Mouse (Mus musculus) intestine, embryonic 16.5 days (tissue): ENCODE measurements around the gene Golgb1. TPM values are rescaled to one million over a fixed set of nuclear protein-coding genes. Genes with fewer than 3 reads are reported as not detected.

Experiments
- ATAC-seq: fragments of 200-750 bp; cut with Nextera tagmentation; 2 replicates; pipeline ENCODE4 v1.8.0; 2017; ENCODE audit warnings: moderate TSS enrichment, moderate library complexity
- H3K27ac ChIP-seq: fragments of 300-500 bp; sonication (generic); 2 replicates; pipeline ENCODE4 v1.5.1; 2014; ENCODE audit warnings: mild to moderate bottlenecking, low read length
- H3K27me3 ChIP-seq: fragments of 300-500 bp; sonication (generic); replicated peaks from 2 replicates; pipeline ENCODE4 v1.6.1; 2014; ENCODE audit warnings: low read length, control low read depth, mixed read lengths; ENCODE audit not compliant: control insufficient read depth, insufficient read depth
- H3K36me3 ChIP-seq: fragments of 300-500 bp; sonication (generic); 2 replicates; pipeline ENCODE4 v1.6.1; 2014; ENCODE audit warnings: low read length, control low read depth; ENCODE audit not compliant: control insufficient read depth, insufficient read depth
- H3K4me1 ChIP-seq: fragments of 300-500 bp; sonication (generic); 2 replicates; pipeline ENCODE4 v1.6.1; 2014; ENCODE audit warnings: low read length, control low read depth, mixed read lengths; ENCODE audit not compliant: control insufficient read depth, insufficient read depth
- H3K4me2 ChIP-seq: fragments of 300-500 bp; sonication (generic); 2 replicates; pipeline ENCODE4 v1.6.1; 2014; ENCODE audit warnings: low read depth, low read length, control low read depth
- H3K4me3 ChIP-seq: fragments of 300-500 bp; sonication (generic); 2 replicates; pipeline ENCODE4 v1.5.1; 2014; ENCODE audit warnings: mild to moderate bottlenecking, low read length
- H3K9ac ChIP-seq: fragments of 300-500 bp; sonication (generic); 2 replicates; pipeline ENCODE4 v1.6.1; 2014; ENCODE audit warnings: low read depth, low read length
- H3K9me3 ChIP-seq: fragments of 300-500 bp; sonication (generic); 2 replicates; pipeline ENCODE4 v1.6.1; 2016; ENCODE audit warnings: low read length, control low read depth; ENCODE audit not compliant: control insufficient read depth
- WGBS: fragments of 180-500 bp; shearing (Covaris S2); extraction: QIAGEN DNeasy Blood & Tissue Kit; methylation state at CpG from one replicate; pipeline ENCODE4 v1.1.7; 2014; 5-methylcytosine and 5-hydroxymethylcytosine counted together
- polyA plus RNA-seq: library from polyadenylated mRNA; unstranded; fragments of >200 nt; fragmentation: Nextera tagmentation; extraction: Ambion mirVana; gene quantifications from 2 replicates; pipeline ENCODE4 v1.2.1, GENCODE M21; 2015

Golgb1 gene
- polyA plus RNA-seq, 1 experiment from 2014 or later = 91.0 TPM

DNA sequence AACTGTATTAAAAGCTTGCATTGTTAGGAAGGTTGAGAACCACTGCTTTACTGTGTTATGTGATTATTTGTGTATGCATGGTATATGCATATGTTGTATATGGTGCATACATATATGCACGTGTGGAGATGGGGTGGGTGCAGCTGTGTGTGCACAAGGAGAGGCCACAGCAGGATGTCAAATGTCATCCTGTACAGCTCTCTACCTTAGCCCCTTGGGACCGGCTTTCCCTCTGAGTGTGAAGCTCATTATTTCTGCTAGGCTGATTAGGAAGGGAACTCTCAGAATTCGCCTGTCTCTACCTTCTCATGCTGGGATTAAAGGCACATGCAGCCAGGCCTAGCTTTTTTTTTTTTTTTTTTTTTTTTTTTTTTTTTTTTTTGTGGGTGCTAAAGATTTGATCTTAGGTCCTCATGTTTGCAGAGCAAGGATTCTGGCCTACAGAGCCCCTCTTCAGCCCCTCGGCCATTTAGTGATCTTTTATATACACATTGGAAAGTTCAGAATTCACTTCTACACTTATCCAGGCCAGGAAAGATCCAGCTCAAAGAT lies 72.8 kb downstream of the Golgb1 start:
- H3K36me3 ChIP-seq = no peaks in the 10 kb centered on the region
- no peak overlapping the region for H3K27ac ChIP-seq
- no peak overlapping the region for H3K9ac ChIP-seq
- H3K9me3 ChIP-seq = no peaks in the 10 kb centered on the region
- no peak for ATAC-seq
- H3K4me3 ChIP-seq = no peak overlapping the region
- 64% methylated on average over 4 of the region's 4 CpGs for WGBS
- no peaks in the 10 kb centered on the region for H3K27me3 ChIP-seq
- H3K4me1 ChIP-seq = no peaks in the 10 kb centered on the region
- H3K4me2 ChIP-seq = no peak overlapping the region

DNA sequence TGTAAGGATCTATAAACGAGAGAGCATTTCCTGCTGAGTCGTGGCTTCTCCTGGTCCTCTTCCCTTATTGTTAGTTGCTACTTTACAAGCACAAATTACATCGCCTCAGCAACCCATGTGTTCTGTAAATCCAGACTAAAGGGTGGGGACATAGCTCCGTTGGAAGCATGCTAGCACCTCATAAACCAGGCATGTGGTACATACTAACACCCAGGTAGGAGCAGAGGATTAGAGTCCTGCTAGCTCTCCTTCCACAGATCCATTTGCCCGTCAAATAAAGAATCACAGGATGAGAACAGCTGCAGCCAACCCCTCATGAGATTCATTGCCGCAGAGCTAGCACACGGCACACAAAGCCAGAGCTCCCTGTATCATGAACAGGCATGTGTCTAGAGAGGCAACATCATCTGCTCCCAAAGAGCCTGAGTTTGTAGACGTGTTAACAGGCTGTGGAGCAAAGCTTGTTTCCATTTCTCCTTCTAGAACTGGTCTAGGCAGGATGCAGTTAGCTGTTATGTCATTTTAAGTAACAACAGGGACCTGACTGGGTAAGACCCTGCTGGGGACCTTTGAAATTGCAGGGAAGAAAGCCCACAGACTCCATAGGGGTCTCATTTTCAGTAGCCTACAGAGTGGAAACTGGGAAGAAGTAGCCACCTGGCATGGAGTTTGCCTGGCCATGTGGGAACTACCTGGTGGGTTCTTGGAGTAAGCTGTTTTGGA lies 74.8 kb downstream of the Golgb1 start:
- Histone ChIP-seq H3K4me2 (no peak overlapping the region), H3K4me1 (no peaks in the 10 kb centered on the region), H3K27ac (no peak overlapping the region), H3K36me3 (no peaks in the 10 kb centered on the region), H3K27me3 (no peaks in the 10 kb centered on the region), H3K4me3 (no peak overlapping the region), H3K9me3 (no peaks in the 10 kb centered on the region), H3K9ac (no peak overlapping the region)
- ATAC-seq = no peak
- 49% methylated on average over 8 of the region's 8 CpGs for WGBS

DNA sequence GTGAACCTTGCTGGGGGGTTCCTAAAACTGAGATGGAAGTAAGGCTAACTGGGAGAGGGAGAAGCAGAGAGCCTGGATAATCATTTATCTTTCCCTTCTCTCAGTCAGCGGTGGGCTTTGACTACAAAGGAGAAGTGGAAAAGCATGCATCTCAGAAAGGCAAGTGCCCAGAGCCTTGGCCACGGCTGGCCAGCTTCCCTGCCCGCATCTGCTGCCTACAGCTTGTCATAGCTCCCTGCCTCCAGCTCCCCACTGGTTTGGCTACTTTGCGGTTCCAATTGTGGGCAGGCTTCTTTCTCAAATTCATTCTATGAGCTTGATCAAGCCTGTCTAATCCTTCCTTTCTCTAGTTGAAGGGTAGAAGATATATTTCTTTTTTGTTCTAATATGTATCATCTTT lies 76.1 kb downstream of the Golgb1 start:
- no peak overlapping the region for H3K4me2 ChIP-seq

DNA sequence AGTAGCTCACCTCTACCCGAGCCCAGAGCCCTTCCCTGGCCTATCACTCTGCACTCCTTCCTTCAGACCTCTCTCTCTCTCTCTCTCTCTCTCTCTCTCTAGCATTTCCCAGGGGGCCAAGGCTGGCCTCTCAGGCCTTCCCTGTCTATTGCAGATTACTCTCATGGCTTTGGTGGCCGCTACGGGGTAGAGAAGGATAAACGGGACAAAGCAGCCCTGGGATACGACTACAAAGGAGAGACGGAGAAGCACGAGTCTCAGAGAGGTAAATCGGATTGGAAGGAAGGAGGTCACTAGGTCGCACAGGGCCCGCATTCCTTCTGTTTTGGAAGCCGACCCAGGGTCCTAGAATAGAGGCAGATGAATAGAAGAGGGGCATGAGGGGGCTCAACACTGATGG lies 80.2 kb downstream of the Golgb1 start:
- no peak overlapping the region for H3K4me3 ChIP-seq
- 77% methylated on average over 11 of the region's 11 CpGs for WGBS
- ATAC-seq = no peak
- H3K36me3 ChIP-seq = no peaks in the 10 kb centered on the region
- no peak overlapping the region for H3K9ac ChIP-seq
- no peak overlapping the region for H3K4me2 ChIP-seq
- no peaks in the 10 kb centered on the region for H3K27me3 ChIP-seq
- H3K9me3 ChIP-seq = no peaks in the 10 kb centered on the region
- H3K27ac ChIP-seq = no peak overlapping the region
- H3K4me1 ChIP-seq = no peaks in the 10 kb centered on the region

More for the DNA sequence above, 76.1 kb downstream of the Golgb1 start:
- Histone ChIP-seq H3K9me3 (no peaks in the 10 kb centered on the region), H3K4me3 (no peak overlapping the region), H3K4me1 (no peaks in the 10 kb centered on the region), H3K27me3 (no peaks in the 10 kb centered on the region), H3K27ac (no peak overlapping the region), H3K9ac (no peak overlapping the region), H3K36me3 (no peaks in the 10 kb centered on the region)
- WGBS = 56% methylated on average over 4 of the region's 4 CpGs
- no peak for ATAC-seq

DNA sequence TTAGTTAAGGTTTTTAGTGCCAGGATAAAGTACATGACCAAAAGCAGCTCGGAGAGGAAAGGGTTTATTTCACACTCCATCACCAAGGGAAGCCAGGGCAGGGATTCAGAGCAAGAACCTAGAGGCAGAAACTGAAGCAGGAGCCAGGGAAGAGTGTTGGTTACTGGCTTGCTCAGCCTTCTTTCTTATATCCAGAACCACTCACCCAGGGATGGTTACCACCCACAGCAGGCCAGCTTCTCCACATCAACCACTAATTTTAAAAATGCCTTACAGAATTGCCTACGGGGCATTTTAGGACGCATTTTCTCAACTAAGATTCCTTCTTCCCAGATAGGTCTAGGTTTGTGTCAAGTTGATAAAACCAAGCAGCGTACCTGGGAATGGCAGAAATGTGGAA lies 88.5 kb downstream of the Golgb1 start:
- no peak for ATAC-seq
- no peaks in the 10 kb centered on the region for H3K9me3 ChIP-seq

DNA sequence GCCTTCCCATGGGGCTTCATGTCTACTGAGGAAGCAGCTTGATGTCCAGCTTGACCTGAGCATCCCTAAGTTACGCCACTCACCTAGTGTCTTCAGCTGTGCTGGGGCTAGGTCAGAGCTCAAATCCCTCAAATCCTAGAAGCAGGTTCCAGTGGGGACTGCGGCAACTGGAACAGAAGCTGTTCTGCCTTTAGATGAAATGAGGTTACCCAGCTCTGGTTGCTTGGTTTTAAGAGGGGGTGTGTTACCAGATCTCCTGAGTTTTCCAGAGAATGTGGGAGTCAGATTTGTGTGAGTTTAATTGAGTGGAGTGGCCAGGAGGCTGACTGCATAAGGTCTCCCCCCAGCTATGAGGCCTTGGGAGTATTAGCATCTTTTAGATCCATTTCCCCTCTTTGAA lies 104.2 kb downstream of the Golgb1 start:
- Histone ChIP-seq H3K27ac (no peak overlapping the region), H3K4me3 (no peak overlapping the region), H3K4me2 (no peak overlapping the region), H3K9me3 (no peaks in the 10 kb centered on the region), H3K27me3 (no peaks in the 10 kb centered on the region), H3K9ac (no peak overlapping the region), H3K36me3 (no peaks in the 10 kb centered on the region), H3K4me1 (no peaks in the 10 kb centered on the region)
- 97% methylated on average over 2 of the region's 2 CpGs for WGBS
- ATAC-seq = no peak

More for the DNA sequence above, 88.5 kb downstream of the Golgb1 start:
- H3K4me3 ChIP-seq = no peak overlapping the region
- no peak overlapping the region for H3K27ac ChIP-seq
- H3K4me1 ChIP-seq = no peaks in the 10 kb centered on the region
- H3K27me3 ChIP-seq = no peaks in the 10 kb centered on the region
- H3K4me2 ChIP-seq = no peak overlapping the region
- 80% methylated on average over 4 of the region's 4 CpGs for WGBS
- no peak overlapping the region for H3K9ac ChIP-seq
- no peaks in the 10 kb centered on the region for H3K36me3 ChIP-seq

Other genes with a start within 250 kb of the Golgb1 start
- 1.9 and 2.3 TPM in 2 replicates for gene Cd86, start 209.1 kb upstream of the Golgb1 start, polyA plus RNA-seq
- 9.0 and 9.7 TPM in 2 replicates for gene Ildr1, start 181.2 kb upstream of the Golgb1 start, polyA plus RNA-seq
- gene Slc15a2, start 90.2 kb upstream of the Golgb1 start, polyA plus RNA-seq = 8.5 and 12.0 TPM in 2 replicates
- gene Iqcb1, start 46.8 kb upstream of the Golgb1 start, polyA plus RNA-seq = 19.1 and 20.6 TPM in 2 replicates
- 1.5 and 1.9 TPM in 2 replicates for gene Eaf2, start 137 bp upstream of the Golgb1 start, polyA plus RNA-seq
- gene Hcls1, start 59.8 kb downstream of the Golgb1 start, polyA plus RNA-seq = 18.2 and 20.6 TPM in 2 replicates
- not detected in 2 replicates for gene Fbxo40, start 115.3 kb downstream of the Golgb1 start, polyA plus RNA-seq
- 3.4 and 3.7 TPM in 2 replicates for gene Polq, start 136.6 kb downstream of the Golgb1 start, polyA plus RNA-seq